Mouse (Mus musculus): ENCODE measurements around the gene Ccne1. TPM values are rescaled to one million over a fixed set of nuclear protein-coding genes. Genes with fewer than 3 reads are reported as not detected.
"Not testable (repeated sequence)": the region's sequence is repeated elsewhere in the genome, so short reads cannot be mapped to it uniquely, and the experiment has no call there.

Ccne1 gene
- total RNA-seq (2021), result 1 to 10 TPM; 1.2 to 1.9 TPM
- long read RNA-seq, experiment 1, partial matches to known transcripts, result 0 of 5 reads
- long read RNA-seq, experiment 1, other reads (novel, unspliced or antisense), result 2 of 5 reads
- long read RNA-seq, experiment 2, partial matches to known transcripts, result 0 of 4 reads
- long read RNA-seq, experiment 2, other reads (novel, unspliced or antisense), result 0 of 4 reads

- intact Hi-C loops (cut with DNase I), result loop anchor here (5.0 kb wide), 1 partner anchor 90 kb away; no protein-coding TSS in a partner anchor
- DNase-seq, result peak; percentile 100
These were observed at the start of gene Ccne1 for GRCm38 (mm10) chr7:38107371-38108259. TSS of gene Ccne1 (minus strand) at chr7:38107534.

DNA sequence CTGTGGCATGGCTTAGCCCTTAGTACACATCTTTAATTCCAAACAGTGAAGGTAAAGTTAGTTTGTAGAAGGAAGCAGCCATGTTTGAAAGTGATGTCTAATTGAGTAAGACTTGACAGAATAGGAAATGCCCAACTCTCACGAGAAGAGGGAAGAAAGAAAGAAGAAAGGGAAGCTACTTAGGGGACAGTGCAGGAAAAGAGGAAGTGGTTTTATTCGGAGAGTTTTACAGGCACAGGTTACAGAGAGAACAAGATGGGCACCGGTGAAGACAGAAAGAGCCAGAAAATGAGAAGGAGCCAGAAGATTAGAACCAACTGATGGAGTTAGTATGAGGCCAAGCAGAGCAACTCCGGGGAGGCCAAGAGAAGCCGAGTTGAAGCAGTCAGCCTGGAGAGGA lies 48.5 kb upstream of the Ccne1 start:
- intact Hi-C loops (cut with DNase I), result no loop called here
- DNase-seq, result no peak

DNA sequence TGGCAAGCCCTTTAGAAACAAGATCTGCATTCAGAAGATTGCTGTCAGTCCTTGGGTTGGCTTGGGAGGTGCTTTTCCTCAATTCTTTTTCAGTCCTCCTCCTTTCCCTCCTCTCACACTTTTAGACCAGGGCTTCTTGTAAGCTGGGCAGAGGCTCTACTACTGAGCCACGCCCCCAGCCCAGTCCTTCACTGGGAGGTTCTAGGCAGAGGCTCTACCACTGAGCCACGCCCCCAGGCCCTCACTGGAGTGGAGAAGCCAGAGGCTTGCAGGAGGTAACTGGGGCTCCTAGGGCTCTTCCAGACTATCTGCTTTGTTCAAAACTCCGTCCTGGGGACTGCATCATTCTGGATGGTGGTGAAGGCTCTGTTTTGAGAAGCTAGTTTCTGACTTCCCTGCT lies 45.2 kb upstream of the Ccne1 start:
- no peak for DNase-seq
- intact Hi-C loops (cut with DNase I), result no loop called here

GRCm38 (mm10) chr7:38151706-38152312 lies 44.5 kb upstream of the Ccne1 start:
- intact Hi-C loops (cut with DNase I), result no loop called here
- no peak for DNase-seq

DNA sequence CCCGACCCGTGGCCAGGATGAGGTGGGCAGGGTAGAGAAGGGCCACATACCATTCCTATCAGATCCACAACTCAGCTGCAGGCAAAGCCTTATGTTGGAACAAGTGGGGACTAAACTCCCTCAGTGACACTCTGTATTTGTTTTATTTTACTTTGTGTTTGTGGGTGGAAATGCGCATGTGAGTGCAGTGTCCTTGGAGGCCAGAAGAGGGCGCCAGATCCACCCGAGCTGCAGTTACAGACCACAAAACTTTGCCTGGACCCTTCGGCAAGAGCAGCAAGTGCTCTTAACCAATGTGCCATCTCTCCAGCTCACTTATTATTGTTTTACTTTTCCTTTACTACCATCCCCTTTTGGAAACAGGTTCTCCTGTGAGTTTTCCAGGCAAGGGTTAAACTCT lies 40.1 kb upstream of the Ccne1 start:
- intact Hi-C loops (cut with DNase I), result no loop called here
- no peak for DNase-seq

- peak; percentile 83 to 90 for DNase-seq
- intact Hi-C loops (cut with DNase I), result loop anchor here (1.0 kb wide), 1 partner anchor 81 kb away; no protein-coding TSS in a partner anchor
These were observed 34.6 kb upstream of the Ccne1 start for GRCm38 (mm10) chr7:38141747-38142545.

DNA sequence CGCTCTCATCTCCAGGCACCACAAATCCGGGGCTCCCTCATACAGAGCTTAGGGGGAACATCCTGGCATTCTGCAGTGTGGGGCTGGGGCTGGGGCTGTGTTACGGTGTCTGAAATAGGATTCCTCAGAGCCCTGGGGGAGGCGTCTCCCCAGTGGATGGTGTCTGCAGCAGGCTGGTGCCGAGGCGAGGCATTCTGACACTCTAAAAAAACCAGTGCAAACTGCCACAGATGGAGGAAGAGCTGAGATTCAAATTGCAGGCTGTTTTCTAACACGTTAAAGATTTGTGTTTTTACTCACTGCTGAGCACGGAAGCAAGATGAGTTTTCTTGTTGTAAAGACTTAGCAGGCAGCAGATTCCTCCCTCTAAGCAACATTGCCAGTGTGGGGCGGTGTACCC lies 33.0 kb upstream of the Ccne1 start:
- intact Hi-C loops (cut with DNase I), result no loop called here
- no peak for DNase-seq

DNA sequence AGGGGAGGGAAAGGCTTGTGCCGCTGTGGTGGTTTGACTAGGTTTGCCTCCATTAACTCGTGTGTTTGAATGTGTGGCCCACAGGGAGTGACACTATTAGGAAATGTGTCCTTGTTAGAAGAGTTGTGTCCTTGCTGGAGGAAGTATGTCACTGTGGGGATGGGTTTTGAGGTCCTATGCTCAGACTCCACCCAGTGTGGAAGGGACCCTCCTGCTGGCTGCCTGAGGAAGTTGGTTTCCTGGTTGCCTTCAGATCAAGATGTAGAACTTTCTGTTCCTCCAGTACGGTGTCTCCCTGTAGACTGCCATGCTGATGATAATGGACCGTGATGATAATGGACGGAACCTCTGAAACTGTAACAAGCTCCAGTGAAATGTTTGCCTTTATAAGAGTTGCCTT lies 27.1 kb upstream of the Ccne1 start:
- intact Hi-C loops (cut with DNase I), result loop anchor here (10.0 kb wide), 1 partner anchor 760 kb away; no protein-coding TSS in a partner anchor
- DNase-seq, result no peak

DNA sequence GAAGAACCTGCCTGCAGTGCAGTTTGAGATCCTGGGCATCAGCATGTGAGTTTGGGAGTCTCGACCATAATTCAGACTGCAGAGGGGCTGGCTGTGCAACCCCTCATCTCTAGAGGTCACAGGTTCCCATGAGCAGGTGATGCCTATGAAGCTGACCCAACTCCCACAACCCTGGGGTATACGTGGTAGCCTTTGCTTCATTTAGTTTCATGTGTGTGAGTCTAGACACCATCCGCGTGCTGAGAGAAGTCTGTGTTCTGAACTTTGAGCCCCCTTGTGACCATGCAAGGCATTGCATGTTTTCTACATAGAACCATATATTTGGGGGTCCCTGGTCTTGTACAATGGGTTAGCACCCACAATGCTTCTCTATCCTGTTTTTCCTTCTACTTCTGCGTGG lies 23.9 kb upstream of the Ccne1 start:
- peak; percentile 19 to 58 for DNase-seq
- intact Hi-C loops (cut with DNase I), result loop anchor here (1.0 to 10.0 kb wide), 2 partner anchors 70 to 756 kb away; no protein-coding TSS in a partner anchor

GRCm38 (mm10) chr7:38129986-38130729 lies 22.8 kb upstream of the Ccne1 start:
- no peak for DNase-seq
- intact Hi-C loops (cut with DNase I), result loop anchor here (10.0 kb wide), 1 partner anchor 755 kb away; no protein-coding TSS in a partner anchor

- intact Hi-C loops (cut with DNase I), result no loop called here
- no peak for DNase-seq
These were observed 22.2 kb upstream of the Ccne1 start for GRCm38 (mm10) chr7:38129491-38129890.

- intact Hi-C loops (cut with DNase I); DNase-seq: not testable (repeated sequence)
These were observed 20.9 kb upstream of the Ccne1 start for GRCm38 (mm10) chr7:38128256-38128655.

DNA sequence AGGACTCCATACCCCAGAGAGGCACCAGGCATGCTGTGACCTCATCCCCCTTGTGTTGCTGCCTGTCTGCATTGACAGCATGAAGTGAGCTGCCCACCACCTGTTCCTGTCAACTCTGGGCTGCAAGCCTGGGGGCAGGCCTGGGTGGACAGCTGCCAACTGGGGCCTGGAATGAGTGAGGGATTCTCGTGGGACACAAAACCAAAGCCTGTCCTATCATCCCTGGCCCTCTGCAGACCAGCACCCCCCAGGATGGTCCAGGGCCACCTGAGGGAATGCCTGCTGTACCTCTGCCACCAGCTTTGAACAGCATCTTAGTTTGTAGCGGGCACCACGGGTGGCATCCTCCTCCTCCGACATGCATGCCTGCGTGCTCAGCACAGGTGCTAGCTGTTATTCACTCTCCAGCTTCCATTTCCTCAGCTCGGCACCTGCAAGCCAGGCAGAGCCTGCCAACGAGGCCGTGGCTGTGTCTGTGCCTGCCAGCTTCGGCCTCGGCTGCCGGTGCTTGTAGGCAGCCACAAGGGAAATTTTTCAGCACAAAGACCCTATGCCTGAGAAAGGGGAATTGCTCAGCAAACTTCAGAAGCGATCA lies 18.3 kb upstream of the Ccne1 start:
- no peak for DNase-seq
- intact Hi-C loops (cut with DNase I), result no loop called here

DNA sequence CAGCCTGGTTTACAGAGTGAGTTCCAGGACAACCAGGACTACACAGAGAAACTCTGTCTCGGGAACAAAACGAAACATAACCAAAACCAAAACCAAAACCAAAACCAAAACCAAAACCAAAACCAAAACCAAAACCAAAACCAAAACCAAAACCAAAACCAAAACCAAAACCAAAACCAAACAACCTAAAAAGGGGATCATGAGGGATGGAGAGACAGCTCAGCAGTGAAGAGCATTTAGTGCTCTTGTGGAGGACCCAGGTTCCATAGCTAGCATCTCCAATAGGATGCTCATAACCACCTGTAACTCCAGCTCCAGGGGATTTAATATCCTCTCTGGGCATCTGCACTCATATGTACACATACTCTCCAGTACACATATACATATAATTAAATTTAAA lies 16.8 kb upstream of the Ccne1 start:
- not testable (repeated sequence) for DNase-seq

DNA sequence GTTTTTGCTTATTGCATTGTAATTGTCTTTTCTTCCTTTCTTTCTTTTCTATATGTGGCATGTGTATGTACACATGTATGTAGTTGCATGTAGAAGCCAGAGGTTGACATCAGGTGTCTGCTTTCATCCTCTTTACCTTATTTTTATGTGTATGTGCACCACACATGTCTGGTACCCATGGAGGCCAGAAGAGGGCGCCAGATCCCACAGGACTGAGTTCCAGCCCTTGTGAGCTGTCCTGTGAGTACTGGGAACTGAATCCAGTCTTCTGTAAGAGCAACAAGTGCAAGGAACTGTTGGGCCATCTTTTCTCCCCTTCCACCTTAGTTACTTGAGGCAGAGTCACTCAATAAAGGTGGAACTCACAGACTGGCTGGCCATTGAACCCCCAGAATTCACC lies 11.3 kb upstream of the Ccne1 start:
- intact Hi-C loops (cut with DNase I), result no loop called here
- no peak for DNase-seq

More for the DNA sequence above, 16.8 kb upstream of the Ccne1 start:
- intact Hi-C loops (cut with DNase I), result not testable (repeated sequence)

- DNase-seq, result peak in 1 of 2 experiments; percentile 17
- intact Hi-C loops (cut with DNase I), result loop anchor here (5.0 kb wide), 1 partner anchor 35 kb away; no protein-coding TSS in a partner anchor
These were observed 5.1 kb upstream of the Ccne1 start for GRCm38 (mm10) chr7:38112451-38112850.

DNA sequence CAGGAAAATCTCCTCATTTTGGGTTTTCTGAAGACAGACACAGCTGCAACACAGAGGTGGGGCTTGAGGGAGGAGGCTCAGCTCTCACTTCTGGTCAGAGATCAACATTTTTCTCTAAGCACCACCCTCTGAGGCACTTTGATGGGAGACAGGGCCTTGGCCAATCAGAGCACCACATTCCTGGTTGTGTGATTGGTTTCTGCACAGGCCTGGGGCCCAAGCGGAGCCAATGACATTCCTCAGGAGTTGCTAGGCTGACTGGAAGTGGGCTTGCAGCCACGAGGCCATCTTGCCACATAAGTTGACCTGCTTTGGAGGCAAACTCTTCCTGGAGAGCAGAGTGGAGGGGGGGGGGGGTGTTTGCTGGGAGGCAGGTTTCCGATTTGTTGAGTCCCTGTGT lies 4.7 kb upstream of the Ccne1 start:
- intact Hi-C loops (cut with DNase I), result loop anchor here (5.0 kb wide), 1 partner anchor 35 kb away; no protein-coding TSS in a partner anchor
- DNase-seq, result peak; percentile 39 to 58

DNA sequence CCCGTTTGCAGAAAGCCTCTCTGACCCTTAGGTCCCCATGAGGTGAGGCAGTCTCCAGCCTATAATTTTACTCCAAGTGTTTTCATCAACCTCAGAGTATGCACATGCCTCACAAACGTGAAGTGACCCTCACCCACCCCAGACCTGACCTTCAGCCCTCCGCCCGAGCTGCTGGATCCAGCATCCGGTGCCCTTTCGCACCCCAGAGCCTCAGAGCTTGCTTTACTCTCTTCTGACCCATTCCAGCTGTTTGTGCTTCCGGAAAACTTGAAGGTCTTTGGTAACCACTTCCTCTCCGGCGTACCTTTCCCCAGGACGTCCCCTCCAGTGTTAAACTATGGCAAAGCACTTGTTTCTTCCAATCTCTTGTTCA lies 912 bp upstream of the Ccne1 start:
- DNase-seq, result no peak
- intact Hi-C loops (cut with DNase I), result loop anchor here (5.0 kb wide), 1 partner anchor 91 kb away; no protein-coding TSS in a partner anchor

Measured in heart, postnatal 14 days (tissue).